Comparison of ENCODE assay signal across 7 mouse cellular contexts in genomic region chr5:143050273-143050672, GRCm38 (mm10).
DNase-seq lines count a peak whose midpoint lies in the region; ATAC-seq and TF ChIP-seq lines count a peak whose summit lies in the region.

No protein-coding gene starts in this region.

- peaks cover 8% of the 10 kb centered on the region for H3K36me3 ChIP-seq in liver, adult 2 months (ENCODE audit: control insufficient read depth, insufficient read depth, low read length)
- peaks cover 19% of the 10 kb centered on the region for H3K36me3 ChIP-seq in limb, embryonic 15.5 days

- no peak overlapping the region for H3K4me2 ChIP-seq in limb, embryonic 15.5 days

- no peaks in the 10 kb centered on the region for H3K27me3 ChIP-seq in liver, adult 2 months (ENCODE audit: control insufficient read depth, insufficient read depth, low read length)
- no peaks in the 10 kb centered on the region for H3K27me3 ChIP-seq in limb, embryonic 15.5 days

- H3K9me3 ChIP-seq in limb, embryonic 15.5 days, result no peaks in the 10 kb centered on the region

- H3K4me3 ChIP-seq in liver, adult 2 months (ENCODE audit: insufficient read depth, low read depth, low read length), result no peak overlapping the region
- no peak overlapping the region for H3K4me3 ChIP-seq in embryonic fibroblast, embryonic 13.5 days (ENCODE audit: insufficient read depth, low read length)
- H3K4me3 ChIP-seq in limb, embryonic 15.5 days, result no peak overlapping the region
- no peak overlapping the region for H3K4me3 ChIP-seq in olfactory bulb, adult 2 months (ENCODE audit: insufficient read depth, low read depth, low read length)

- no peak for TF ChIP-seq CTCF in liver, adult 2 months (IDR thresholded peaks at IDR 0.05; ENCODE audit: low read depth, low read length)
- no peak for TF ChIP-seq CTCF in embryonic fibroblast, embryonic 13.5 days (IDR thresholded peaks at IDR 0.05; ENCODE audit: borderline replicate concordance, insufficient read depth, low read length)
- TF ChIP-seq CTCF in olfactory bulb, adult 2 months (IDR thresholded peaks at IDR 0.05; ENCODE audit: insufficient read depth, low read depth, low read length), result no peak

- WGBS in liver, adult 2 months, result 73% methylated on average over 5 of the region's 5 CpGs
- 60% methylated on average over 5 of the region's 5 CpGs for WGBS in limb, embryonic 15.5 days
- 37% methylated on average over 5 of the region's 5 CpGs for WGBS in olfactory bulb, adult 2 months

- peak; percentile 15 for DNase-seq in liver, adult 2 months (ENCODE audit: extremely low read depth, low read depth, low spot score)
- no peak for DNase-seq in liver
- no peak for DNase-seq in frontal cortex, postnatal 36 days (ENCODE audit: low spot score in 2 of 2)

- H3K79me2 ChIP-seq in liver, adult 2 months (ENCODE audit: control insufficient read depth, insufficient read depth, low read length), result no peaks in the 10 kb centered on the region

- no peak for TF ChIP-seq POLR2A in liver, adult 2 months (IDR thresholded peaks at IDR 0.05; ENCODE audit: extremely low read depth, insufficient read depth, low read length)
- TF ChIP-seq POLR2A in embryonic fibroblast, embryonic 13.5 days (IDR thresholded peaks at IDR 0.05; ENCODE audit: low read depth, low read length), result no peak
- TF ChIP-seq POLR2A in olfactory bulb, adult 2 months (IDR thresholded peaks at IDR 0.05; ENCODE audit: insufficient read depth, low read depth, low read length), result no peak

- ATAC-seq in limb, embryonic 15.5 days (ENCODE audit: insufficient number of reproducible peaks, low FRiP score, low TSS enrichment, low read depth), result no peak
- ATAC-seq in activated CD4-positive, CD25-positive, alpha-beta regulatory T cell, adult 4 months, result no peak

- H3K9ac ChIP-seq in liver, adult 2 months (ENCODE audit: low read depth, low read length), result no peak overlapping the region
- no peak overlapping the region for H3K9ac ChIP-seq in limb, embryonic 15.5 days

- H3K27ac ChIP-seq in liver, adult 2 months (replicated peaks; ENCODE audit: insufficient read depth, low read depth, low read length), result peak overlapping the region; percentile 34
- H3K27ac ChIP-seq in embryonic fibroblast, embryonic 13.5 days (ENCODE audit: insufficient read depth, low read length), result peak overlapping the region; percentile 100
- H3K27ac ChIP-seq in limb, embryonic 15.5 days, result peak overlapping the region; percentile 71
- H3K27ac ChIP-seq in olfactory bulb, adult 2 months (ENCODE audit: insufficient read depth, low read depth, low read length), result peak overlapping the region; percentile 39

- peaks cover 6% of the 10 kb centered on the region; the same call in 1 of the 2 replicates for H3K4me1 ChIP-seq in liver, adult 2 months (ENCODE audit: control insufficient read depth, insufficient read depth, low read length)
- peaks cover 51% of the 10 kb centered on the region for H3K4me1 ChIP-seq in embryonic fibroblast, embryonic 13.5 days (ENCODE audit: control insufficient read depth, insufficient read depth, low read length)
- peaks cover 20% of the 10 kb centered on the region for H3K4me1 ChIP-seq in limb, embryonic 15.5 days
- H3K4me1 ChIP-seq in olfactory bulb, adult 2 months (ENCODE audit: control insufficient read depth, insufficient read depth, low read length), result peaks cover 20% of the 10 kb centered on the region

Comparison
In these comparisons a context has a peak if more than half of its experiments do, and no peak if none do; other contexts are left out.
1. H3K27ac ChIP-seq: peak in every context shown above with its lines; median percentile 100 in embryonic fibroblast, embryonic 13.5 days; 71 in limb, embryonic 15.5 days; 39 in olfactory bulb, adult 2 months; 34 in liver, adult 2 months.